Comparison of ENCODE assay signal across 8 mouse cellular contexts in genomic region chr4:139287122-139287863, GRCm38 (mm10). TPM values are rescaled to one million over a fixed set of nuclear protein-coding genes. Genes with fewer than 3 reads are reported as not detected.
DNase-seq lines count a peak whose midpoint lies in the region; ATAC-seq lines count a peak whose summit lies in the region.

No protein-coding gene starts in this region.

- no peaks in the 10 kb centered on the region for H3K9me3 ChIP-seq in liver, embryonic 11.5 days (ENCODE audit: control insufficient read depth, low read length)

- no peak overlapping the region for H3K27ac ChIP-seq in liver, embryonic 11.5 days (ENCODE audit: low read depth, low read length)

- 83% methylated on average over 18 of the region's 18 CpGs for WGBS in liver, embryonic 11.5 days

- peaks cover 42% of the 10 kb centered on the region for H3K36me3 ChIP-seq in liver, embryonic 11.5 days (ENCODE audit: control insufficient read depth, insufficient read depth, low read length)

- no peak overlapping the region for H3K4me3 ChIP-seq in liver, embryonic 11.5 days (ENCODE audit: low read depth, low read length)

- DNase-seq in 3134 (ENCODE audit: extremely low read depth, insufficient read length, low spot score) = peak; percentile 69
- DNase-seq in MN1 (ENCODE audit: low spot score) = peak; percentile 87
- DNase-seq in cerebellum, postnatal 10 days = peak; percentile 91 to 95
- DNase-seq in gastrocnemius, postnatal 14 days = peak; percentile 83
- peak; percentile 91 for DNase-seq in kidney, postnatal 10 days
- DNase-seq in liver, embryonic 11.5 days (ENCODE audit: low spot score) = peak; percentile 74
- peak; percentile 81 for DNase-seq in ovary, postnatal 36 days (ENCODE audit: low spot score)
- DNase-seq in thymus, postnatal 14 days = peak; percentile 87

- H3K4me2 ChIP-seq in liver, embryonic 11.5 days = no peak overlapping the region

- no peaks in the 10 kb centered on the region for H3K4me1 ChIP-seq in liver, embryonic 11.5 days (replicated peaks; ENCODE audit: control insufficient read depth, insufficient read depth, low read length)

- no peaks in the 10 kb centered on the region for H3K27me3 ChIP-seq in liver, embryonic 11.5 days (replicated peaks; ENCODE audit: control insufficient read depth, insufficient read depth, low read length)

- no peak overlapping the region for H3K9ac ChIP-seq in liver, embryonic 11.5 days (ENCODE audit: low read depth, low read length)

- intact Hi-C loops in gastrocnemius, postnatal 14 days (cut with DNase I; ENCODE audit: low total_unique reads) = no loop called here

- 0 out of 2 replicates have a peak, but pooled peaks have one; percentile 32 for ATAC-seq in liver, embryonic 11.5 days (replicated peaks; ENCODE audit: low FRiP score)

RNA-seq across cellular contexts. Expression of gene Pqlc2, which starts 23.2 kb away (rescaled TPM):
- 1 to 10 TPM; 6.0 to 6.4 TPM for total RNA-seq in gastrocnemius, postnatal 14 days (2021)
- 13.8 and 15.5 TPM in 2 replicates for polyA plus RNA-seq in liver, embryonic 11.5 days (2014; fragmentation: Nextera tagmentation; extraction: Ambion mirVana)

RNA-seq across cellular contexts. Expression of gene Akr7a5, which starts 23.3 kb away (rescaled TPM):
- total RNA-seq in gastrocnemius, postnatal 14 days (2021) = 10 to 100 TPM; 34.2 to 37.4 TPM
- polyA plus RNA-seq in liver, embryonic 11.5 days (2014; fragmentation: Nextera tagmentation; extraction: Ambion mirVana) = 68.4 and 72.7 TPM in 2 replicates
